Mouse (Mus musculus) cortical plate, adult 2 months (tissue): ENCODE measurements around the gene Dsp. TPM values are rescaled to one million over a fixed set of nuclear protein-coding genes. Genes with fewer than 3 reads are reported as not detected.

Source experiments
- H3K27ac ChIP-seq: fragments of 200-500 bp; 2 replicates; pipeline ENCODE4 v1.5.1; 2012; ENCODE audit warnings: low read length, control low read depth, inconsistent platforms; ENCODE audit not compliant: insufficient read depth
- H3K4me1 ChIP-seq: fragments of 200-500 bp; 2 replicates; pipeline ENCODE4 v1.6.1; 2011; ENCODE audit warnings: low read length; ENCODE audit not compliant: control insufficient read depth, insufficient read depth
- H3K4me3 ChIP-seq: fragments of 200-500 bp; 2 replicates; pipeline ENCODE4 v1.5.1; 2011; ENCODE audit warnings: mild to moderate bottlenecking, low read length, control low read depth; ENCODE audit not compliant: insufficient read depth
- CTCF ChIP-seq: fragments of 200-500 bp; IDR thresholded peaks from 2 replicates; pipeline ENCODE4 v1.5.1; 2011; ENCODE audit warnings: mild to moderate bottlenecking, control low read depth, low read length; ENCODE audit not compliant: insufficient read depth; ENCODE audit errors: extremely low read depth
- POLR2A ChIP-seq: fragments of 200-500 bp; IDR thresholded peaks from 2 replicates; pipeline ENCODE4 v1.6.1; 2011; ENCODE audit warnings: mild to moderate bottlenecking, low read length, control low read depth; ENCODE audit not compliant: insufficient read depth; ENCODE audit errors: extremely low read depth
- polyA plus RNA-seq: library from polyadenylated mRNA; depleted of rRNA; stranded (reverse); fragments of >200 nt; gene quantifications from 2 replicates; pipeline ENCODE4 v1.2.3, GENCODE M21; 2012

Gene Dsp
- polyA plus RNA-seq, 1 experiment, result 0.06 TPM

DNA sequence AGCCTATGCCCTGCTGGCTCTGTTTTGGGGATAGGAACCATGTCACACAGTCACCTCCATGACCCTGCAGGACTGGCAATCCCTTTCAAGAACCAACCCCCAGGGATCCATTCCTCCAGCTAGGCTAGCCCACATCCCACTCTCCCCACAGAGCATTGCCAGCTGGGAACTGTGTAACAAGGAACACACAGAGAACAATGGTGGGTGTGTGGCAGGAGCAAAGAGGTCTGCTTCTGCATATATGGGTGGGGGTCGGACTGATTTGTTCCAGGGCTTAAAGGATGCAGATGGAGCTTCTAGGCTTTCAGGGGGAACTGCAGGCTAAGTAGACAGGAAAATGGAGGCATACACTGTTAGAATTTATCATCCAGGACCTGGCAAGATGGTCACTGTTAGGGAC, 10.6 kb upstream of the Dsp start:
- Histone ChIP-seq H3K4me1 (no peaks in the 10 kb centered on the region), H3K4me3 (no peak overlapping the region), H3K27ac (no peak overlapping the region)
- TF ChIP-seq CTCF (no peak), POLR2A (no peak)

DNA sequence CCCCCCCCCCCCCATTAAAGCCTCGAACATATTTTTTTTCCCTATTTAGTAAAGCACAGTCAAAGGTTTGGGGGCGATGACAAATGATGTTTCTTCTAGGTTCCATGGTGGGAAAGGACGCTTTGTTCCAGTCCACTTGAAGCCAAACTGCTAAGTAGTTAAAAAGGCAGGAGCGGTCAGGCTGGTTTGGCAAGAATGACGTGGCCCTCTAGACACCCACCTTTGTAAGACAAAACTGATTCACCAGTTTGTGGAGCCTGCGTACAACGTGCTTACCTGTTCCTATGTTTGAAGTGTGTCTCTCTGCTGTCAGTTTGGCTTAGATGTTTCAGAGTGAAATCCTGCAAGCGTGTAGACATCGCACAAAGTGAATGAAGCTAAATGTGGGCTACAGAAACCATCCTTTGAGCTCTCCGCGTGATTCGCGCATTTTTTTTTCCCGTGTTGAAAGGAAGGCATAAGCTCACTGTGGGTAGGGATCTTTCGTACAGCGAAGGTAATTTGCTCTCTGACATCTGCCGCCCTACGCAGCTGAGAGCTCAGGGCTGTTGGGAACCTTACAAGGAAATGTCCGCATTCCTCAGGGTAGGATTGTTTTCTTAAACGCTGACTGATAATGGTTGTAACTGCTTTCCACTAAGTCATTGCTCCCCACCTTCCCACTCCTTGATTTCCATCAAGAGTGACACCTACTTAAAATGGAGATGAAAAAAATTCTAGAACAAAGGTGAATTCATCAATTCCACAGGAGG, 6.0 kb upstream of the Dsp start:
- TF ChIP-seq POLR2A (no peak), CTCF (no peak)
- Histone ChIP-seq H3K4me3 (no peak overlapping the region), H3K4me1 (no peaks in the 10 kb centered on the region), H3K27ac (no peak overlapping the region)

DNA sequence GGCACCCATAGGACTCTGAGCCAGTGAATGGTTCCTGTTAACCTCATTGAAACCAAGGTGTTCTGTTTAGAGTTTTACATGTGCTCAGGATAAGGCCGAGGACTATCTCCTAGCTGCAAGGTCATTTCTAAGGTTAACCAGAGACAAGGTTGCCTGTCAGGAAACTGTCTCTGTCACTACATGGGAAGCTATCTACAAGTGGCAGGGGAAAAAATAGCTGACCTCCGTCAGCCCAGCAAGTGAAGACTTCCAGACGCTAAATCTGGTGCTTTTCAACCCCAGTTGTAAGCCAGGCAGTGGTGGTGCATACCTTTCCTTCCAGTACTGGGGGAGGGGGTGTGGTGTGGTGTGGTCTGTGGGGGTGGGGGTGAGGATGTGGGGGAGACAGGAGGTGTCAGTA, 2.7 kb upstream of the Dsp start:
- no peak overlapping the region for H3K27ac ChIP-seq
- no peaks in the 10 kb centered on the region for H3K4me1 ChIP-seq
- H3K4me3 ChIP-seq, result no peak overlapping the region
- TF ChIP-seq CTCF (no peak), POLR2A (no peak)

DNA sequence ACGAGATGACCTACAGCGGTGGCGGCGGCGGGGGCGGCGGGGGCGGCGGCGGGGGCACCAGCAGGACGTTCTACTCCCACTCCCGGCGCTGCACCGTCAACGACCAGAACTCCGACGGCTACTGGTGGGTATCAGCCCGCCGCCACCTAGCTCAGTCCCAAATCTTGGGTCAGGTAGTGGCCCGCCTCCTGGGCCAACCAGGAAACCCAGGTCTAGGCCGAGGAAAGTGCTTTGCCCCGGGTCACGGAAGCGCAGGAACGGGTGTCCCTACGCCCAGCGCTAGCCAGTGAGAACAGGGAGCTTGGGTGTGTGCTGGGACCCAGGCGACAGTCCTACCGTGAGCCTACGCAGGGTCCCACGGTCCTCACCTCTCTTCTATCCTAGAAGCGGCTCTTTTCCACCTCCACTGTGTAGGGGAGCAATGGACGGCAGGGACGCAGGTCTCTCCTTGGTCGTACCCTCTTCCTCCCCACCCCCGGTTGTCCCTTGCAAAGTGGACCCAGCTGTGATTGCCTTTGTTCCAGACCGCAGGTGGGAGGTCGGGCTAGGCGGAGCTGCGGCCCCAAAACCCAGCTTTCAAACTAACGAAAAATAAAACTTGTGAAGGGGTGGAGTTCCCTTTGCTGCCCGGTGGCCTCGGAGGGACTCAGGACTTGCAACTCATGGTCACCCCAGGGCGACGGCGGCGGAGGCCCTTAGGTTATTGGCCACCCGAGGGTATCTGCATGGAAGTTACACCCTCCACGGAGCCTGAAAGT, 756 bp downstream of the Dsp start:
- TF ChIP-seq POLR2A, result no peak
- TF ChIP-seq CTCF, result no peak
- Histone ChIP-seq H3K4me1 (no peaks in the 10 kb centered on the region), H3K4me3 (0 out of 2 replicates have a peak overlapping the region, but pooled peaks have one; percentile 28), H3K27ac (no peak overlapping the region)

DNA sequence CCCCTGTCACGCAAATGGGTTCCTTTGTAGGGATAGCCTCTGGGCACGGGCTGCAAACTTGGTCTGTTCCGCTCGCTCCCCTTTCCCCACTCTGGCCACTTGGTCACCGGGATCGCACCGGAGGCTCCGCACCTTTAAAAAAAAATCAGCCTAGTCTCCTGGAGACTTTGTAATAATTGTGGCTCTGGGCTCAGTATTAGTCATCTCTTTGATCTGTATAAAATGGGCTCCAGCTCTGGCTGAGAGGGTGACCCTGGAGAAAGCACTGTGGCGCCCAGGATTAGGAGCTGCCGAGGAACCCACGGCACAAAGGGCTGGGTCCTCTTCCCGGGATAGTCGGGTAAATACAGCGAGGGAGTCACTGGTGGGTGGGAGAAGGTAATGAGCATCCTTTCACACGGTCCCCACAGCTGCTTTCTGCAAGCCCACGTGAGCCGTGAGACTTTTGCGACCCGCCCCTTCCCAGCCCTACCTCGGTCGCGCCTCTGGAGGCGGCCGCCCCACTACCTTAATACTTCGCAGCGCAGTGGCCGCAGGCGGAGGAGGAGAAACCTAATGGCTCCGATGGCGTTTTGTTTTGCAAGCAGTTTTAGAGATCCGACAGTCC, 1.4 kb downstream of the Dsp start:
- H3K4me3 ChIP-seq, result no peak overlapping the region
- no peak overlapping the region for H3K27ac ChIP-seq
- no peaks in the 10 kb centered on the region for H3K4me1 ChIP-seq
- no peak for TF ChIP-seq CTCF
- TF ChIP-seq POLR2A, result no peak

DNA sequence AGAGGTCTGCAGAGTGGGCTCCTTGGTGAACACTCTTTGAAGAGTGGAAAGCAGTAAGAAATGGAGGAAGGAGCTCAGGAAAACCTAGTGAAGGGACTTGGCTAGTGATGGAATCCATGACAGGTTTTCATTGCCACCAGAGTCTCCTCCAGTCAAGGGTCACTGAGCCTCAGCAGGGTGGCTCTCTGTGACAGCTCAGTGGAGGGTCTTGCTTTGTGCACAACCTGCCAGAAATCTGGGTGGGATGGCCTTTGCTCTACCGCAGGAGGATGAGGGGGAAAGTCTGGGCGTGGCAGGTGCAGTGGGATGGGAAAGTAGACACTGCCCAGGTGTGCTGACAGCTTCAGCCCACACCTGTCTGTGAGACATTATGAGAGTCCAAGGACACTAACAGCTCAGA, 4.4 kb downstream of the Dsp start:
- Histone ChIP-seq H3K27ac (no peak overlapping the region), H3K4me3 (no peak overlapping the region)
- TF ChIP-seq POLR2A (no peak), CTCF (no peak)

DNA sequence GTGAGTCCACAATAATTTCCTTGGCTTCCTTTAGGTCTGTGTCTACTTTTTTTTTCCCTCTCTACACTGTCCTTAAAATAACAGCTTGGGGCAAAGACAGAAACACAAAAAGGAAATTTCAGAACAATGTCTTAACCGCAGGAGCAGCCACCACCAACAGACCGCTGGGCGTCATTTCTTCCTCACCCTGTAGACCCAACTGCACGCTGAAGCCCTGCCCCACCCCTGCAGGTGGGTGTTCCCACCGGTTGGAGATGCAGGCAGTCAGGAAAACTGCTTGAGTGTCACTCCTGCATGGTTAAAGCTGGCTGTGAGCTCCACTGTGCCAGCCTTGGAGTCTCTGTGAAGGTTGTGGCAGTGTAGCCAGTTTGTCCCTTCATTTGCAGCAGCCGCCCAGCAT, 6.5 kb downstream of the Dsp start:
- H3K4me3 ChIP-seq, result no peak overlapping the region
- H3K4me1 ChIP-seq, result no peaks in the 10 kb centered on the region
- TF ChIP-seq CTCF (no peak), POLR2A (no peak)
- no peak overlapping the region for H3K27ac ChIP-seq

More for the DNA sequence above, 4.4 kb downstream of the Dsp start:
- H3K4me1 ChIP-seq, result no peaks in the 10 kb centered on the region

DNA sequence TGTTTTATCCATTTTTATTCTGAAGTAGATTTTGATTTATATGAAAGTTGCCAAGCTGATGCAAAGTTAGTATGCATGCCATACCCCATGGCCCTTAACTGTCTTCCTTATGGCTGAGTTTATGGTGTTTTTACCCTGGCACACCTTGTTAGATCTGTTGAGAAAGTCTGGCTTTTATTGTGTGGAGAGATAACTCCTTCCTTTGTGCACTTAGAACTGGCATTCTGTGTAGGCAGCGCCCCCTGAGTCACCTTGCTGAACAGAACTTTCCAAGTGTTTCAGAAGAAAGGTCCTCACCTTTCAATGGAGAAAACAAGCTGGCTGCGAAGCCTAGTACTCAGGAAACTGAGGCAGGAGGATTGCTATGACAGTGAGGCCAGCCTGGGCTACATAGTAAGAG, 10.9 kb downstream of the Dsp start:
- Histone ChIP-seq H3K4me1 (no peaks in the 10 kb centered on the region), H3K4me3 (no peak overlapping the region), H3K27ac (no peak overlapping the region)
- no peak for TF ChIP-seq CTCF
- no peak for TF ChIP-seq POLR2A

DNA sequence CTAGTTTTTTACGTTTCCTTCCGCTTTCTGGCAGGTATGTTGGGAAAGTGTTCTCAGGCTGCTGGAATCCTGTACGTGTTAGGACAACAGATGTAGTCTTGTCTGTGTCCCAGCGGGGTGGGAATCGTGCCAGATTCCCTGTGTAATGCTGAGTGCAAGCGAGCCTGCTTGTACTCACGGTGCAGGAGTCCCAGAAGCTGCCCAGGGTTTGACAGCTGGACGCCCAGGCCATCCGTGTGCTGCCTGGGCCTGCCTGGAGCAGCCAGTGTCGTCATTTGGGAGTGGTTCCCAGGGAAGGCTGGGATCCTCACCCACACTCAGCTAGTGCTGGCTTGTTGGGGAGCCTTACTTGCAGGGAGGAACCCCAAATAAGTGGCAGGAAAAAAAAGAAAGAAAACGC, 11.6 kb downstream of the Dsp start:
- Histone ChIP-seq H3K4me3 (no peak overlapping the region), H3K27ac (no peak overlapping the region), H3K4me1 (no peaks in the 10 kb centered on the region)
- TF ChIP-seq CTCF (no peak), POLR2A (no peak)
